Comparison of ENCODE assay signal across 26 mouse cellular contexts in the genomic region with DNA sequence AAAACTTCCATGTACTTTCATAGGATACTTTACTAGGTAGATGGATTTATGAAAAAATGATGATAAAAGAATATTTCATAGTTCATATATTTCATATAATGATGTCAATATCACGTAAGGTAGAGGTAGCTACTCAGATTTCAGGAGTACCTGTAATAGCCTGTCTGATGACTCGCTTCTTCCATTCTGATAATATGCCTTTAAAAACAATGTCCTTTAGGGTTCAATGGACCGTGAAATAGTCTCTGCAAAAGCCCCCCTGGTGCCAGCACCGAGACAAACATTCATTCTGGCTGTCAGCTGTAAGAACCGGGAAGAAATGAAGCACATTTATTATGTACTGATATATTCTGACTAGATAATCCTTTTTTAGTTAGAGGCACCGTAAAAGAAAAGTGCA.
DNase-seq lines count a peak whose midpoint lies in the region; ATAC-seq and TF ChIP-seq lines count a peak whose summit lies in the region.
"Had no signal": no experiment of that assay in that cellular context is flagged by ENCODE, and none has a peak within 500 bp of the region (broad histone marks: within the 10 kb centered on the region; RNA-seq: fewer than 3 reads in every experiment).

No protein-coding gene starts in this region.

- no peak overlapping the region for H3K4me3 ChIP-seq in hindbrain, embryonic 12.5 days
- no peak overlapping the region for H3K4me3 ChIP-seq in hindbrain, embryonic 13.5 days
- no peak overlapping the region for H3K4me3 ChIP-seq in CH12.LX (replicated peaks in 1 of 3; ENCODE audit: low read depth in 2 of 3, low read length in 2 of 3, poor library complexity in 1 of 3)
- H3K4me3 ChIP-seq in midbrain, postnatal 0 days (ENCODE audit: low read depth, low read length), result no peak overlapping the region
- no peak overlapping the region for H3K4me3 ChIP-seq in liver, postnatal 0 days (ENCODE audit: low read depth, low read length)
- no peak overlapping the region for H3K4me3 ChIP-seq in thymus, adult 2 months (ENCODE audit: control insufficient read depth, insufficient read depth, low read length)
- H3K4me3 ChIP-seq: embryonic facial prominence, embryonic 12.5 days; gastrocnemius, adult 2 months; heart, embryonic 10.5 days; layer of hippocampus, adult 2 months; limb, embryonic 13.5 days; liver, embryonic 13.5 days; lung, embryonic 15.5 days; neural tube, embryonic 13.5 days had no signal

- no peak for TF ChIP-seq POLR2A in CH12.LX (IDR thresholded peaks at IDR 0.05; ENCODE audit: low read depth, low read length)
- no peak for TF ChIP-seq POLR2A in thymus, adult 2 months (IDR thresholded peaks at IDR 0.05; ENCODE audit: control insufficient read depth, extremely low read depth, insufficient read depth, low read length, poor library complexity)

- no peak for TF ChIP-seq RAD21 in CH12.LX (IDR thresholded peaks at IDR 0.05; ENCODE audit: low read depth, low read length)

- H3K9ac ChIP-seq in hindbrain, embryonic 12.5 days, result no peak overlapping the region
- H3K9ac ChIP-seq in hindbrain, embryonic 13.5 days, result no peak overlapping the region
- H3K9ac ChIP-seq in CH12.LX (ENCODE audit: insufficient read depth, low read depth), result no peak overlapping the region
- no peak overlapping the region for H3K9ac ChIP-seq in midbrain, postnatal 0 days (replicated peaks; ENCODE audit: low read length, poor library complexity, severe bottlenecking)
- no peak overlapping the region for H3K9ac ChIP-seq in liver, postnatal 0 days (replicated peaks)
- H3K9ac ChIP-seq: embryonic facial prominence, embryonic 12.5 days; limb, embryonic 13.5 days; liver, embryonic 13.5 days; lung, embryonic 15.5 days; neural tube, embryonic 13.5 days had no signal

- no peak for TF ChIP-seq CTCF in CH12.LX (conservative IDR thresholded peaks at IDR 0.05 in 1 of 2, IDR thresholded peaks at IDR 0.05 in 1 of 2; ENCODE audit: low read depth in 2 of 2, low read length in 2 of 2)
- no peak for TF ChIP-seq CTCF in midbrain, postnatal 0 days (IDR thresholded peaks at IDR 0.05)
- no peak for TF ChIP-seq CTCF in liver, postnatal 0 days (IDR thresholded peaks at IDR 0.05; ENCODE audit: low read depth)
- TF ChIP-seq CTCF in thymus, adult 2 months (IDR thresholded peaks at IDR 0.05; ENCODE audit: borderline replicate concordance, control insufficient read depth, extremely low read depth, insufficient read depth, low read length, poor library complexity), result no peak

- dilution Hi-C loops in CH12.LX (cut with MboI; ENCODE audit: extremely low pct_ligation_motif_present, extremely low pct_unique_long_range_greater_than_20kb, low sequenced_read_pairs), result no loop called here

- H3K36me3 ChIP-seq in hindbrain, embryonic 12.5 days, result no peaks in the 10 kb centered on the region
- no peaks in the 10 kb centered on the region for H3K36me3 ChIP-seq in hindbrain, embryonic 13.5 days
- H3K36me3 ChIP-seq in CH12.LX (replicated peaks in 1 of 2; ENCODE audit: control insufficient read depth in 1 of 2, insufficient read depth in 1 of 2, low read length in 1 of 2), result no peaks in the 10 kb centered on the region
- H3K36me3 ChIP-seq in midbrain, postnatal 0 days (ENCODE audit: insufficient read depth, low read length), result no peaks in the 10 kb centered on the region
- no peaks in the 10 kb centered on the region for H3K36me3 ChIP-seq in liver, postnatal 0 days (replicated peaks; ENCODE audit: insufficient read depth, low read length)
- H3K36me3 ChIP-seq in thymus, adult 2 months (ENCODE audit: control insufficient read depth, insufficient read depth, low read length), result no peaks in the 10 kb centered on the region
- H3K36me3 ChIP-seq: embryonic facial prominence, embryonic 12.5 days; heart, embryonic 10.5 days; limb, embryonic 13.5 days; liver, embryonic 13.5 days; lung, embryonic 15.5 days; neural tube, embryonic 13.5 days had no signal

- H3K27ac ChIP-seq in hindbrain, embryonic 12.5 days, result no peak overlapping the region
- H3K27ac ChIP-seq in hindbrain, embryonic 13.5 days, result no peak overlapping the region
- H3K27ac ChIP-seq in CH12.LX (ENCODE audit: insufficient read depth, low read depth), result no peak overlapping the region
- no peak overlapping the region for H3K27ac ChIP-seq in midbrain, postnatal 0 days (ENCODE audit: low read depth, low read length)
- no peak overlapping the region for H3K27ac ChIP-seq in liver, postnatal 0 days (ENCODE audit: low read depth)
- no peak overlapping the region for H3K27ac ChIP-seq in thymus, adult 2 months (ENCODE audit: control insufficient read depth, insufficient read depth, low read length)
- H3K27ac ChIP-seq: embryonic facial prominence, embryonic 12.5 days; gastrocnemius, adult 2 months; heart, embryonic 10.5 days; layer of hippocampus, adult 2 months; limb, embryonic 13.5 days; liver, embryonic 13.5 days; lung, embryonic 15.5 days; neural tube, embryonic 13.5 days; stomach, postnatal 0 days had no signal

- H3K9me3 ChIP-seq in hindbrain, embryonic 12.5 days (replicated peaks), result no peaks in the 10 kb centered on the region
- no peaks in the 10 kb centered on the region for H3K9me3 ChIP-seq in hindbrain, embryonic 13.5 days
- peaks cover 7% of the 10 kb centered on the region for H3K9me3 ChIP-seq in CH12.LX (replicated peaks; ENCODE audit: low read length)
- no peaks in the 10 kb centered on the region for H3K9me3 ChIP-seq in midbrain, postnatal 0 days (ENCODE audit: low read length)
- H3K9me3 ChIP-seq in liver, postnatal 0 days (ENCODE audit: low read length), result no peaks in the 10 kb centered on the region
- H3K9me3 ChIP-seq: embryonic facial prominence, embryonic 12.5 days; heart, embryonic 10.5 days; limb, embryonic 13.5 days; lung, embryonic 15.5 days; neural tube, embryonic 13.5 days had no signal

- H3K79me2 ChIP-seq in CH12.LX (replicated peaks; ENCODE audit: control insufficient read depth, extremely low read depth, insufficient read depth, poor library complexity, severe bottlenecking), result no peaks in the 10 kb centered on the region

- 30% methylated on average over 6 of the region's 6 CpGs for WGBS in hindbrain, embryonic 12.5 days
- WGBS in hindbrain, embryonic 13.5 days, result 30% methylated on average over 6 of the region's 6 CpGs
- 18% methylated on average over 6 of the region's 6 CpGs for WGBS in midbrain, postnatal 0 days
- 66% methylated on average over 6 of the region's 6 CpGs for WGBS in liver, postnatal 0 days (ENCODE audit: insufficient replicate concordance)
- WGBS in thymus, adult 2 months, result 84% methylated on average over 6 of the region's 6 CpGs

- H3K4me2 ChIP-seq in hindbrain, embryonic 12.5 days (replicated peaks), result no peak overlapping the region
- no peak overlapping the region for H3K4me2 ChIP-seq in hindbrain, embryonic 13.5 days
- no peak overlapping the region for H3K4me2 ChIP-seq in CH12.LX (ENCODE audit: insufficient read depth, low read depth, poor library complexity, severe bottlenecking)
- no peak overlapping the region for H3K4me2 ChIP-seq in midbrain, postnatal 0 days (ENCODE audit: low read depth, low read length, poor library complexity, severe bottlenecking)
- H3K4me2 ChIP-seq in liver, postnatal 0 days (ENCODE audit: low read depth, low read length), result no peak overlapping the region
- H3K4me2 ChIP-seq: embryonic facial prominence, embryonic 12.5 days; limb, embryonic 13.5 days; liver, embryonic 13.5 days; lung, embryonic 15.5 days; neural tube, embryonic 13.5 days had no signal

- H3K27me3 ChIP-seq in hindbrain, embryonic 12.5 days, result no peaks in the 10 kb centered on the region
- no peaks in the 10 kb centered on the region for H3K27me3 ChIP-seq in hindbrain, embryonic 13.5 days
- no peaks in the 10 kb centered on the region for H3K27me3 ChIP-seq in CH12.LX (replicated peaks)
- H3K27me3 ChIP-seq in midbrain, postnatal 0 days (ENCODE audit: insufficient read depth, low read length), result no peaks in the 10 kb centered on the region
- no peaks in the 10 kb centered on the region for H3K27me3 ChIP-seq in liver, postnatal 0 days (ENCODE audit: insufficient read depth, low read length)
- no peaks in the 10 kb centered on the region for H3K27me3 ChIP-seq in thymus, adult 2 months (ENCODE audit: control insufficient read depth, insufficient read depth, low read length)
- H3K27me3 ChIP-seq: embryonic facial prominence, embryonic 12.5 days; limb, embryonic 13.5 days; liver, embryonic 13.5 days; lung, embryonic 15.5 days; neural tube, embryonic 13.5 days; Patski had no signal

- peak; percentile 84 for ATAC-seq in hindbrain, embryonic 12.5 days (ENCODE audit: low FRiP score)
- ATAC-seq in hindbrain, embryonic 13.5 days (ENCODE audit: low FRiP score), result no peak; the same call in 1 of the 2 replicates
- no peak for ATAC-seq in midbrain, postnatal 0 days (ENCODE audit: low FRiP score)
- no peak for ATAC-seq in liver, postnatal 0 days
- ATAC-seq: Patski had no signal

- in situ Hi-C loops in CH12.LX (cut with MboI; ENCODE audit: low pct_ligation_motif_present, low pct_unique_long_range_greater_than_20kb, low sequenced_read_pairs), result no loop called here

- no peak for TF ChIP-seq EP300 in CH12.LX (IDR thresholded peaks at IDR 0.05; ENCODE audit: low read length)
- TF ChIP-seq EP300 in liver, postnatal 0 days (IDR thresholded peaks at IDR 0.05; ENCODE audit: low read depth), result no peak

- peak; percentile 12 to 17 for DNase-seq in cerebellum, postnatal 10 days
- no peak for DNase-seq in cerebellum, adult 18-20 months
- DNase-seq in CH12.LX (ENCODE audit: extremely low read depth), result peak; percentile 16
- DNase-seq in midbrain, postnatal 0 days (ENCODE audit: low spot score), result peak; percentile 29
- no peak for DNase-seq in liver, postnatal 0 days
- DNase-seq in thymus, adult 2 months, result no peak
- DNase-seq: adrenal gland, postnatal 10 days; cerebellum, adult 11 months; cerebellum, postnatal 25 days; gastrocnemius, adult 2 months; kidney, adult 18-20 months; kidney, postnatal 14 days; layer of hippocampus, postnatal 36 days; liver, embryonic 13.5 days; lung, postnatal 4 days; right cerebral cortex, postnatal 4 days had no signal

- 0 out of 2 replicates have a peak, but pooled peaks cover 3% of the 10 kb centered on the region for H3K4me1 ChIP-seq in hindbrain, embryonic 12.5 days
- no peaks in the 10 kb centered on the region for H3K4me1 ChIP-seq in hindbrain, embryonic 13.5 days (replicated peaks)
- no peaks in the 10 kb centered on the region for H3K4me1 ChIP-seq in CH12.LX (ENCODE audit: control insufficient read depth in 1 of 2, insufficient read depth in 2 of 2)
- H3K4me1 ChIP-seq in midbrain, postnatal 0 days (ENCODE audit: insufficient read depth, low read length), result no peaks in the 10 kb centered on the region
- H3K4me1 ChIP-seq in liver, postnatal 0 days (ENCODE audit: insufficient read depth), result no peaks in the 10 kb centered on the region
- H3K4me1 ChIP-seq in thymus, adult 2 months (replicated peaks; ENCODE audit: control insufficient read depth, insufficient read depth, low read length), result no peaks in the 10 kb centered on the region
- H3K4me1 ChIP-seq: embryonic facial prominence, embryonic 12.5 days; heart, embryonic 10.5 days; limb, embryonic 13.5 days; liver, embryonic 13.5 days; lung, embryonic 15.5 days had no signal

TF ChIP-seq in CH12.LX, 34 proteins besides CTCF, POLR2A, EP300 and RAD21:
- TF ChIP-seq JUND (conservative IDR thresholded peaks at IDR 0.05; ENCODE audit: low read depth, low read length), result 0 out of 2 replicates have a peak, but pooled peaks have one; percentile 13
- no peak for TF ChIP-seq POLR2AphosphoS2 (IDR thresholded peaks at IDR 0.05; ENCODE audit: low read depth, low read length)
- TF ChIP-seq MAFK (IDR thresholded peaks at IDR 0.05; ENCODE audit: insufficient replicate concordance, low read length), result no peak

Comparison
In these comparisons a context has a peak if more than half of its experiments do, and no peak if none do; other contexts are left out.
1. DNase-seq: peak in cerebellum, postnatal 10 days (2 of 2), CH12.LX (single experiment) and midbrain, postnatal 0 days (single experiment); none in cerebellum, adult 18-20 months (0 of 2), liver, postnatal 0 days (single experiment) and thymus, adult 2 months (single experiment).